Mouse (Mus musculus) splenic B cell, adult 2 months (primary cell): Measurements from ENCODE around the gene Kmt2d.

Experiments
- DNase-seq: peaks from one replicate; pipeline ENCODE4 v3.0.0-alpha.2; 2011; ENCODE audit warnings: low read depth, low spot score
- H3K27me3 ChIP-seq: 2 replicates; pipeline ENCODE4 v1.6.1; 2012; ENCODE audit warnings: mild to moderate bottlenecking, low read length, moderate library complexity, mixed read lengths; ENCODE audit not compliant: control insufficient read depth, poor library complexity, insufficient read depth, severe bottlenecking
- H3K36me3 ChIP-seq: 2 replicates; pipeline ENCODE4 v1.6.1; 2012; ENCODE audit warnings: mild to moderate bottlenecking, low read length, moderate library complexity, mixed read lengths; ENCODE audit not compliant: control insufficient read depth, poor library complexity, insufficient read depth, severe bottlenecking

Gene Kmt2d

DNA sequence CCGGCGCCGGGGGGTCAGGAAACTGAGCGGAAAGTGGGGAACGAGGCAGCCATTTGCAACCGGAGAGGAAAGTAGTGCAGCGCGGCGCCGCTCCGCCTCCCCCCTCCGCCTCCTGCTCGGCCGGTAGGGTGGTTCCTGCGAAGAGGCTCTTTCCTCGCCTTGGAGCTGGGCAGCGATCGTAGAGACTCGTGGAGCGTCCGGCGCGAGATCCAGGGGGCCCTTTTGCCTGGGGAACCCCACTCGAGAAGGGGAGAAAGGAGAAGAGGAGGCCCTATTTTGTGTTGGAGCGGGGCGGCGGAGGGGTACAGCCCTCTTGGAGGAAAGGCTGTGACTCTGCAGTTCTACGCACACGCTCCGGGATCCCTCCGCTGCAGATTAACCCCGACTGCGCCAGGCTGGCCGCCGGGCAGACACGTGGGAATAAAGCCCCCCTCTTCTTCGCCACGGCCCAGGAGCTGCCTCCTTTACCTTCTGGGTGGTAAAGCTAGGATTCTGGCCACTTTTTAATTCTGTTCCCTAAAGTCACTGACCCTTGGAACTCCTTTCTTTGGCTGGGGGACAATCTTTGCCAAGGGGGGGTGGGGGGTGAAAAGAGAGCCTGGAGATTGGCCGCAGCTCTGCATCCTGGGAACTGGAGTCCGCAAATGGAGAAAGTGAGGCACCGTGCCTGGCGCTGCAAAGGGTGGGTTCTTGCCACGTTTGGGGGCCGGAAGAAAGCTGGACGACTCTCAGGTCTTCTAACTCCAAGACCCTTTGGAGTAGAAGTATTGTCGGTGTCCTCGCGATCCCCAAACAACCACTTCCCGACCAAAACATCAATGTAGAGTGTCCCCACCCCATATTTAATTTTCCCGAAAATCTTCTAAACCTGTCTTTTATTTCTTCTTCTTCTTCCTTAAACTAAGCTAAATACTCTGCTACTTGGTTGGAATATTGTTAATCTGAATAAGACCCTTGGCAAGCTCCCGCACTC is 1.2 kb upstream of the Kmt2d start:
- Histone ChIP-seq H3K27me3 (no peaks in the 10 kb centered on the region), H3K36me3 (no peaks in the 10 kb centered on the region)
- peak; percentile 94 for DNase-seq

DNA sequence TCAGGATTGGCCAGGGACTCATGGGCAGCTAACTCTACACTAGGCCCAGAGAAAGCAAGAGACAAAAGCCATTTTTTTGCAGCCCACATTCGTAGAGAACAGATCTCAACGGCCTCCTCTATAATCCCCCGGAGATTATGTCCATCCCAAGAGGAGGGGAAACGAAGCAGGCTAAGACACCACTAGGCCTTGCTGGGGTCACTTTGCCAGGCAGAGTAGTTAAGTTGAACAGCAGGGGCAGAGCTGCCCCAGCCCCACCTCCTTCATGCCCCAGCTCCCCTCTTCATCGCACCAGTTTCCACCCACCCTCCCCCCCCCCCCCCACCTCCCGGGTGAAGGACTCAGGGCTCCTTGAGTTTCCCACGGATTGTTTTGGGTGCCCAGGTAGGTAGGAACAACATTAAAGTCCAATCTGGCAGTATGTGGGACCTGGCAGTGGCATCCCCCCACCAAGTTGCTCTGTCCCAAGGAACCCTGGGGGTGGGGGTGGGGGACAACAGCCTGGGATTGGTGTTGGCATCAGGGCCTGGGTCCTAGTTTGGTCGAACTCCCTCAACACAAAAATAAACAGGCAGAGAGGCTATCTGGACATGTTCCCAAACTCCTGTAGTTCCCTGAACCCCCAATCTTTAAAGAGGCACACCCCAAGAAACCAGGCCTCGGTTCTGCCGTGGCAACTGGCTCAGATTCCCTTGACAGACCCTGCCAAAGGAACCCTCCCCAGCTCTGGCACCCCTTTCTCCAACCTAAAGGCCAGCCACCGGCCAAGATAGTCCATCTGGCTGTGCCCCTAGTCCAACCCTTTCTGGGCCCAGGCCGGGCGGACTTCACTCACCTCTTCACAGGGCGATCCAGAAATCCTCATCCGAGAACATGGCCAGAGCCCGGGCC is 580 bp downstream of the Kmt2d start:
- no peak for DNase-seq
- H3K27me3 ChIP-seq = no peaks in the 10 kb centered on the region
- H3K36me3 ChIP-seq = peaks cover 4% of the 10 kb centered on the region; the same call in 1 of the 2 replicates

DNA sequence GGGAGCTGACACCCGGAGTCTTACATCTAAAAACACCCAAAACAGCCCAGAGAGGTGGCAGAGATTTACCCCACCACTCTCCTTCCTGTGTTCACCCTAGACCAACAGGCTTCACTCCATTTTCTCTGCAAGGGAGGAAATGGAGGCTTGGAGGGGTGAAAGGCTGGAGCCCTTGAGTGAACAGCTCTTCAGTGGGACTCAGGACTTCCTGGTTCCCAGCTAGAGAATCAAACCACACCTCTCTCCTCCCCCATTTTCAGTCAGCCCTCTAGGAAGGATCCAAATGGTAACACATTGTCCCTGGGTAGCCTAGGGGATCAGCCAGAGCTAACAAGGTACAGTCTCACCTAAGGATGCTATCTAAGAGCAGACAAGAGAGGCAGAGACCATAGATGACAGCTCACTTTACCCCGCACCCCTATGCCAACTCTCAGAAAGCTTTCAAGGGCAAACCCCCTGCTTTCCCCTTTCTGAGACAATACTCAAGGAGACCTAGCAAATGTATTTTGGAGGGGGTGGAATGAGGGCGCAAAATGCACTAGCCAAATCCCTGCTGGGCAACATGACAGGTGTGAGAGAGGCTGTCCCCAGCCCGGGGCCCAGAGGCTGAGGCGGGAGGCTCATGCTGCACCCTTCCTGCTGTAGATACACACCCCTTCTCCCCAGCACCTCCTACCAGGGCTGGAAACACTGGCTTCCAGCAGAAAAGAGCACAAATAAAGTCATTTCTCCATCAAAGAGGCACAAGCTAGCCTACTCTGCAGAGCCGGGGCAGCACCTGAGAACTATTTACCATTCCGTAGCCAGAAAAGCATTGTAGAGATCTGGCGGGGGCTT is 1.4 kb downstream of the Kmt2d start:
- Histone ChIP-seq H3K36me3 (peaks cover 4% of the 10 kb centered on the region; the same call in 1 of the 2 replicates), H3K27me3 (no peaks in the 10 kb centered on the region)
- no peak for DNase-seq

DNA sequence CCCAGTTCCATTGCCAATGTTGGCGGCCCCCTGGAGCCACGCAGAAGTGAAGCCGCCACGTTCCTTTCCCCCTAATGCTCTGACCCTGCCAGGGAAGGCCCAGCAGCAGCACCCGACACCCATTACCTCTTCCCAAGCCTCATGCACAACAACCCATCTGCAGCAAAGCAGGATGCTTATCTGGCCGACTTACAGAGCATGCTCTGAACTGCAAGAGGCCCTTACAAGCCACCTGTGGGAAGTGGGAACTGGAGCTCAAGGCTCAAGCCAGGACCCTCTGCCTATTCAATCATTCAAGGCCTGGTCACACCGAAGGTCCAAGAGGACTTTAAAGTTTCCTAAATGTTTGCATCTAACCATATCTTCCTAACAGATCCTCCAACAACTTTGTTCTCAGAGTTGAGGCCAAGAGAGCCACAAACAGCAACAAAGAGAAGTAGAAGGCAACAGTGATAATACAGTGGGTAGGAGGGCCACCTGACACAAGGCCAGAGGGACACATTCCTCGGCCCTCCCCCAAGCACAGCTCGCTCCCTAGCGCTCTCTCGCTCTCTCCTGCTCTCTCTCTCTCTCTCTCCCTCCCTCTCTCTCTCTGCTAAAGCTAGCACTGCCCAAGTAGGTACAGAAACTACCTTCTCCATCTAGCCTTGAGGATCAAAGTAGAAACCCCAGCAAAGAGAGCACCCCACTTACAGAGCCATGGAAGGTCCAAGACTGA is 2.5 kb downstream of the Kmt2d start:
- H3K36me3 ChIP-seq = peaks cover 6% of the 10 kb centered on the region
- no peak for DNase-seq
- no peaks in the 10 kb centered on the region for H3K27me3 ChIP-seq

DNA sequence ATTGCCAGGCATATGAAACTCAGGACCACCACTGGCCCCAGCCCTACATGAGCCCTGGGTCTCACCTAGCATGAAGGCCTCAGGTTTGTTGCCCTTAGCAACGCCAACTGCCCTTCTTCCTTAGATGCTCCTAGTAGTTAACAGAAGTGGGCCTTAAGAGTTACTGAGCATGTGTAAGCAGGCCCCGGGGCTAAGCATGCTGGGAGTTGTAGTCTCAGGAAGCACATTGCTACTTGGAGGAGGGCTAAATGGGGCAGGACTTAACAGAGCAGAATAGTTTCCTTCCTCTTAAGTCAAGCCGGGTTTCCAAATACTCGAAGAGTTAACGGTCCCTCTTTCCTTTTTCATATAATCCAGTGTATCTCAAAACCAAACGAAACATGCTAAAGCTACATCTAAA is 3.7 kb downstream of the Kmt2d start:
- H3K27me3 ChIP-seq = no peaks in the 10 kb centered on the region
- H3K36me3 ChIP-seq = peaks cover 12% of the 10 kb centered on the region
- peak; percentile 88 for DNase-seq

DNA sequence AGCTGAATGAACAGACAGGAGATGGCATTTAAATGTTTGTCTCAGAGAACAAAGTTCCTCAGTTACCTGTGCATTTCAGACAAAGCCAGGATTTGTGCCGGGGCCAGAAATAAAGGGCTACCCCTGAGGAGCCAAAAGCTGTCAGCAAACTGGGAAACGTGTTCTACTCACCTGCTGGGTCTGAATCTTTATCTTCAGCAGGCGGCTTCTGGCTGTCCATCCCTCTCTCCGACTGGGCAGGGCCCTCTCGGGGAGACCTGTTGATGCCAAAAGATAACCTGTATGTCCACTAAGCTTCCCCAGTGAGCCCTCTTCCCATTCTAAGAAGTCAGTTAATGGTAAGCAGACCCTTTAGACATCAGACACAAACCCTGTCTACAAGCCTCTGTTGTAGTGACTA is 4.5 kb downstream of the Kmt2d start:
- DNase-seq = no peak
- H3K27me3 ChIP-seq = no peaks in the 10 kb centered on the region
- H3K36me3 ChIP-seq = peaks cover 17% of the 10 kb centered on the region

DNA sequence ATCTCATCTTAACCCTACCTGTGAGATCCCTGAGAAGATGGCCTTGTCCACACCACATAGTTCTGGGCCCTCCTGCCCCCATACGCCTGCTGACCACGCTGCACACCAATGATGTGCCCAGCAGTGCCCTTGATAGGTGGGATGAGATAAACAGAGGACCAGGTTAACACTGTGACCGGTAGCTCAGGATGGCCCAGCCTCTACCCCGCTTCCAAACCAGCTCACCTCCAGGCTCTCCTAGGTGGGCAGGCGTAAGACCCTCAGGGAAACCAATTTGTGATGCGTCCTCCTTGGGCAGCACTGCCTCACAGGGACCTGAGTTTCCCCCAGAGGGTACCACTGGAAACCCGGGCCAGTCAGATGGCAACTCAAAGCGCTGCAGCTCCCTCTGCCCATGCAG is 5.2 kb downstream of the Kmt2d start:
- H3K27me3 ChIP-seq = no peaks in the 10 kb centered on the region
- H3K36me3 ChIP-seq = peaks cover 21% of the 10 kb centered on the region
- DNase-seq = no peak

DNA sequence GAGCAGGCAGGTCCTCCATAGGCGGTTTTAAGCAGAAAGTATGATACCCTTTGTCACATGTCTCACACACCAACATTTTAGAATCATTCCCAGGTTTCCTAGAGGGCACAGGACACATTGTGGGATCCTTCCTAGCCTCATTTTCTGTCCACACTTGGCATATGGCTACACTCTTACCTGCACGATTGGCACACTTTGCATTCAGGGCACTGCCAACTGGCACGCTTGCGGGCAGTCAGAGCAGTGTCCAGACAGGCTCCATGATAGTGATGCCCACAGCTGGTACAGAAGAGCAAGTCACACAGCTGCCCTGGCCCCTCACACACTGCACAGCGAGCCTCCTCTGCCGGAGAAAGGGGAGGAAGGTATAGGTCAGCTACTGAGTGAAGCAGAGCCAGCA is 6.1 kb downstream of the Kmt2d start:
- Histone ChIP-seq H3K36me3 (peaks cover 21% of the 10 kb centered on the region), H3K27me3 (no peaks in the 10 kb centered on the region)
- no peak for DNase-seq

DNA sequence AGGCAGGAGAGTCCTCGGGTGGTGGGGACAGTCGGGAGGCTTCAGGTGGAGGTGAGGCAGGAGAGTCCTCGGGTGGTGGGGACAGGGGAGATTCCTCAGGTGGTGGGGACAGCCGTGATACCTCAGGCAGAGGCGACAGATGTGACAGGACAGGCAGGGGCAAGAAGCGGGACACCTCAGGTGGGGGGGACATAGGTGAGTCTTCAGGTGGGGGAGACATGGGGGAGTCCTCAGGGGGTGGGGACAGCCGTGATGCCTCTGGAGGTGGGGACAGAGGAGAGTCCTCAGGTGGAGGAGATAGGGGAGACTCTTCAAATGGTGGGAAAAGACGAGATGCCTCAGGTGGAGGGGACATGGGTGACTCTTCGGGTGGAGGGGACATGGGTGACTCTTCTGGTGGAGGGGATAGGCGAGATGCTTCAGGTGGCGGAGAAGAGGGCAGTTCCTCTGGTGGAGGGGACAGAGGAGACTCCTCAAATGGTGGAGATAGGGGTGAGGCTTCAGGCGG is 7.5 kb downstream of the Kmt2d start:
- Histone ChIP-seq H3K27me3 (no peaks in the 10 kb centered on the region), H3K36me3 (peaks cover 22% of the 10 kb centered on the region)
- no peak for DNase-seq

DNA sequence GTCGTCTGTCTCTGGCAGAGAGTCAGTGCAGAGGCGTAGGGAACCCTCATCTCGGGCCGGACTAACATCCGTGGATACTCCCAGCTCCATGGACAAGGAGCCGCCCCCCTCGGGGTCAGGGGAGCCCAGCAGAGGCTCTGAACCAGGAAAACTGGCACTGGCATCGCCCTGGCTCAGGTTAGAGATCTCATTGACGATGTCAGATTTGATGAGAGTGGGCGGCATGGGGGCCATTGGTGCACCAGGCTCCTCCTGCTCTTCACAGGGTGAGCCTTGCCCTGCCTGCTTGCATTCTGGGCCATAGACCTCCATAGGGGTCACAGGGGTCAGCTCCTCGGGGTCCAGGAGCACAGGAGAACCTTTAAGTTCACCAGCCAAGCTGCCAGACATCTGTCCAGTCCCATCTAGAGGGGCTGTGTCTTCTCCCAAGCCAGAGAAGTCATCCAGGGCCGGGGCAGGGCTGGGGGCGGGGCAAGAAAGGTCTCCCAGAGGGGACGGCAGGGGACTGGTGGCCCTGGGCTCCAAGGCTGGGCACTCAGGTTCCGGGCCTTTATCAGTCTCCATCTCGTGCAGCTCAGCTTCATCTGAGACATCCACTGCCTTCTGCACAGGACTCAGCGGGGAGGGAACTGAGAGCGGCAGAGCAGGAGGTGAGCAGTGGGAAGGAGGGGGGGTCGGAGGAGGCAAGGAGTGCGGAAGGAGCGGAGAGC is 9.1 kb downstream of the Kmt2d start:
- DNase-seq = no peak
- Histone ChIP-seq H3K27me3 (no peaks in the 10 kb centered on the region), H3K36me3 (peaks cover 22% of the 10 kb centered on the region)

DNA sequence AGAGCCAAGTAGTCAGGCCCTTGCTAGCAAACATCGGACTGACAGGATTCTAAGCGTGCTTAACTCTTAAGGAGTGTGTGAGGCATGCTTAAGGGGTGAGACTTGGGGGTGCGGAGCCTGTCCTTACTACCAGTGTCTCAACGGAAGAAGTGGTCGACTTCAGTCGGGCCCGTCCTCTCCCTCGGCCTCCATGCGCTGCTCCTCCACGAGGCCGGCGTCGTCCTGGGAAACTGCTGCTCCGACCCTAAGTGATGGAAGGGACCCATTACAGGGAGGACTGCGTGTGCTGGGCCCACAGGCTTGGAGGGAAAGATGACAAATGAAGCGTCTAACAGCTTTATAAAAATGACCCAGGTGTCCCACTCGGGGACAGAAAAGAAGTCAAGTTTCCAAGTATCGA is 10.1 kb downstream of the Kmt2d start:
- Histone ChIP-seq H3K36me3 (peaks cover 22% of the 10 kb centered on the region), H3K27me3 (no peaks in the 10 kb centered on the region)
- no peak for DNase-seq

DNA sequence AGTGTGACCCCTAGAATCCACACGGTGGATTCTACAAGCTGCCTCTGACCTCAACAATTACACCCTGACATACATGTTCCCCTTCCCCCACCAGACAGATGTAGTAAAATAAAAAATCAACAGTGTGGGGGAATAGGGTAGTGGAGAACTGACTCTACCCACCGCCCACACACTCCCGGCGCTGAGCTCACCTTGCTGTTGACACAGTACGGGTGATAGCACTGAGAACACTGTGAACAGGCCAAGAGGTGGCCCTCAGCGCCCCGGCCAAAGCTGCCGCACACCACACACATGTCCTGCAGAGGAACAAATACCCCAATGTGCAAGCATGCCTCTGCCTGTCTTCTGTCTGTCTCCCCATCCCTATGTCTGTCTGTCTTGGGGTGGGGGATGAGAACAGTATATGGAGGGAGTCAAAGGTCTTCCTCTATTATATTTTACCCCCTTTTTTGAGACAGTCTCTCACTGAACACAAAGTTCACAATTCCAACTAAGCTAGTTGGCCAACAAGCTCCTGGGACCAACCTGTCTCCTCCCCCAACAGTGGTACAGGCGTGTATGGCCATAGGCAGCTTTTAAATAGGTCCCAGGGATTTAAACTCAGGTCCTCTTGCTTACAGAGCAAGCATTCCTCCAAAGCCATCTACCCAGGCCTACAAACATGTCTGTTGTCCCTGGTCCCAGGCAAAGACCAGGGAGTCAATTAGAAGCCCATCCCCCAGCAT is 11.5 kb downstream of the Kmt2d start:
- DNase-seq = no peak
- Histone ChIP-seq H3K36me3 (peaks cover 27% of the 10 kb centered on the region), H3K27me3 (no peaks in the 10 kb centered on the region)

DNA sequence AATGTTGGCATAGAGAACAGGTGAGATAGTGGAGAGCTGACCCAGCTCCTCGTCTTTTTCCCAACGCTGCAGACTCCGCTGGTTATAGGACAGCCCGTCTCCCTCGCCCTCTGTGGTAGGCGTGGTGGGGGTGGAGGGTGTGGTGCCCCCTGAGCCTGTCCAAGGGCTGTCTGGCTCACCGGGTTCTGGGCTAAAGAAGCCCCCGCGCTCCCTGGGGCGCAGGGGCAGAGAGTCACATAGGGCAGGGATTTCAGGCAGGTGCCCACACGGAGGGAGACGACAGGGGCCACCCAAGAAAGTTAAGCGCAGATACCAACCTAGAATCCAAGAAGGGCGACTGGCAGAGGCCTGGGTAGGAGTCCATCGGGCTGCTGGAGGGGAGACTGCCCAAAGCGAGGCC is 16.8 kb downstream of the Kmt2d start:
- Histone ChIP-seq H3K27me3 (no peaks in the 10 kb centered on the region), H3K36me3 (peaks cover 20% of the 10 kb centered on the region)
- no peak for DNase-seq
